Mouse (Mus musculus): Measurements from ENCODE around the gene Zfp280d. TPM values are rescaled to one million over a fixed set of nuclear protein-coding genes. Genes with fewer than 3 reads are reported as not detected.

The Zfp280d gene
- polyA plus RNA-seq, 1 experiment = 4.7 TPM

DNA sequence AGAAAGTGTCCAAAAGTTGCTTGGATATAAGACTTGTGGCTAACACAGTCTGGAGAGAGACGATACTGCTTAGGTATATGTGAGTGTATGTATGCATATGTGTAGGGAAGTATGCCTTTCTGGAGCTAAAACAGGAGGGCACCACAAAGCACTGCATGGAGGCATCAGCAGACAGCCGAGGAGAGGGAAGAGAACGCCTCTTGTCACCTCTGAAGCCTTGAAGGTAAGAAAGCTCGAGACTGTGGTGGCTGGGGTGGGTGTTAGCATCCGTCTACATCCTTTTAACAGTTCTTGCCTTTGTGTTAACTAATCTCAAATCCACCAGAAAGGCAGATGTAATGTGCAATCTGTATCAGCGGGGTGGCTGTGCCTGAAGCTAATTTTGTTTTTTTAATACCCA lies 128.8 kb downstream of the Zfp280d start:
- Histone ChIP-seq H3K79me3 (ENCODE audit: low read depth) (no peaks in the 10 kb centered on the region), H3K79me2 (ENCODE audit: control insufficient read depth, insufficient read depth) (no peaks in the 10 kb centered on the region), H3K36me3 (ENCODE audit: control insufficient read depth, insufficient read depth) (no peaks in the 10 kb centered on the region), H3K4me3 (ENCODE audit: insufficient read depth, poor library complexity, severe bottlenecking) (no peak overlapping the region), H3ac (ENCODE audit: control insufficient read depth, insufficient read length, low read depth) (no peak overlapping the region), H3K27me3 (ENCODE audit: control insufficient read depth, insufficient read depth, insufficient read length) (no peaks in the 10 kb centered on the region)
- TF ChIP-seq FOSL1 (IDR thresholded peaks at IDR 0.05; ENCODE audit: insufficient read depth, low read length, poor library complexity, severe bottlenecking) (no peak), CTCF (IDR thresholded peaks at IDR 0.05; ENCODE audit: control insufficient read depth, insufficient read depth, insufficient read length) (no peak), MAX (IDR thresholded peaks at IDR 0.05) (no peak), MYOD1 (IDR thresholded peaks at IDR 0.05; ENCODE audit: control insufficient read depth, insufficient read length, low read depth) (no peak)

DNA sequence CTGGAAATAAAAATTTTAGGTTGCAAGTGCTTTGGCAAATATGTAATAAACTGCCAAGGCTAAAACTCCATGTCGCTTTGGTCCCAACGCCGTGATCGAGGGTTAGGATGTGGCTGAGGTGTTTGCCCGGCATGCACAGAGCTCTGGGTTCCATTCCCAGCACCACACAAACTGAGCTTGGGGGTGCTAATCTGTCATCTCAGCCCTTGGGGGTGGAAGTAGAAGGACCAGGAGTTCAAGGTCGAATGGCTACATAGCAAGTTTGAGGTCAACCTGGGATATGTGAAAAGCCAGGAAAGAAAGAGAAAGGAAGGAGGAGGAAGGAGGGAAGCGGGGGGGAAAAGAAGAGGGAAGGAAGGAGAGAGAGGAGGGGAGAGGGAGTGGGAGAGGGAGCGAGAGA lies 129.8 kb downstream of the Zfp280d start:
- Histone ChIP-seq H3ac (ENCODE audit: control insufficient read depth, insufficient read length, low read depth) (no peak overlapping the region), H3K79me3 (ENCODE audit: low read depth) (no peaks in the 10 kb centered on the region), H3K36me3 (ENCODE audit: control insufficient read depth, insufficient read depth) (no peaks in the 10 kb centered on the region), H3K4me3 (ENCODE audit: insufficient read depth, poor library complexity, severe bottlenecking) (no peak overlapping the region), H3K27me3 (ENCODE audit: control insufficient read depth, insufficient read depth, insufficient read length) (no peaks in the 10 kb centered on the region), H3K79me2 (ENCODE audit: control insufficient read depth, insufficient read depth) (no peaks in the 10 kb centered on the region)
- no peak for TF ChIP-seq USF1 (IDR thresholded peaks at IDR 0.05; ENCODE audit: low read depth)
- TF ChIP-seq MYOD1 (IDR thresholded peaks at IDR 0.05; ENCODE audit: control insufficient read depth, insufficient read length, low read depth) = no peak
- TF ChIP-seq CTCF (IDR thresholded peaks at IDR 0.05; ENCODE audit: control insufficient read depth, insufficient read depth, insufficient read length) = no peak
- TF ChIP-seq MYOG (IDR thresholded peaks at IDR 0.05; ENCODE audit: control insufficient read depth, extremely low read depth, insufficient read length) = no peak
- TF ChIP-seq MAX (IDR thresholded peaks at IDR 0.05) = no peak
- no peak for TF ChIP-seq CEBPB (IDR thresholded peaks at IDR 0.05; ENCODE audit: low read depth)
- TF ChIP-seq FOSL1 (IDR thresholded peaks at IDR 0.05; ENCODE audit: insufficient read depth, low read length, poor library complexity, severe bottlenecking) = no peak

DNA sequence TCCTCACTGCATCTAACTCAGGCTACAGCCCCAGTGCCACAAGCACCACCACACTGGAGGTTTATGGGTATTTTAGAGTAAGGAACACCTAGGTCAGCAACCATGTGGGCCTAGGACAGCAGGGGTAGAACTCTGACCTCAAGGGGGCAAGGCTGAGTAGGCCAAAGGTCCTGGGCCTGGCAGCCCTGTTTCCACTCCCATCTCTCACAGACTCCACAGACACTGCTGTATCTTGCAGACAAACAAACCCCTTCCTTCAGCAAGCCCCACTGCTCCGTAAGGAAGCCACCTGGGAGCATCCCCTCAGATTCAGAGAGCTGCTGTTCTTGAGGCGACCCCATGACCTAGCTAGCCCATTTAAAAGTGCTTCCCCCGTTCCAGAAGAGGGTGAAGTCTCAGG lies 130.3 kb downstream of the Zfp280d start:
- no peaks in the 10 kb centered on the region for H3K79me3 ChIP-seq (ENCODE audit: low read depth)
- H3K36me3 ChIP-seq (ENCODE audit: control insufficient read depth, insufficient read depth) = no peaks in the 10 kb centered on the region
- TF ChIP-seq MYOG (IDR thresholded peaks at IDR 0.05; ENCODE audit: control insufficient read depth, extremely low read depth, insufficient read length) (no peak), USF1 (IDR thresholded peaks at IDR 0.05; ENCODE audit: low read depth) (no peak), MYOD1 (IDR thresholded peaks at IDR 0.05; ENCODE audit: control insufficient read depth, insufficient read length, low read depth) (no peak), MAX (IDR thresholded peaks at IDR 0.05) (no peak), CEBPB (IDR thresholded peaks at IDR 0.05; ENCODE audit: low read depth) (no peak), FOSL1 (IDR thresholded peaks at IDR 0.05; ENCODE audit: insufficient read depth, low read length, poor library complexity, severe bottlenecking) (no peak), CTCF (IDR thresholded peaks at IDR 0.05; ENCODE audit: control insufficient read depth, insufficient read depth, insufficient read length) (no peak)
- no peaks in the 10 kb centered on the region for H3K79me2 ChIP-seq (ENCODE audit: control insufficient read depth, insufficient read depth)
- H3K27me3 ChIP-seq (ENCODE audit: control insufficient read depth, insufficient read depth, insufficient read length) = no peaks in the 10 kb centered on the region
- H3ac ChIP-seq (ENCODE audit: control insufficient read depth, insufficient read length, low read depth) = no peak overlapping the region
- H3K4me3 ChIP-seq (ENCODE audit: insufficient read depth, poor library complexity, severe bottlenecking) = no peak overlapping the region

DNA sequence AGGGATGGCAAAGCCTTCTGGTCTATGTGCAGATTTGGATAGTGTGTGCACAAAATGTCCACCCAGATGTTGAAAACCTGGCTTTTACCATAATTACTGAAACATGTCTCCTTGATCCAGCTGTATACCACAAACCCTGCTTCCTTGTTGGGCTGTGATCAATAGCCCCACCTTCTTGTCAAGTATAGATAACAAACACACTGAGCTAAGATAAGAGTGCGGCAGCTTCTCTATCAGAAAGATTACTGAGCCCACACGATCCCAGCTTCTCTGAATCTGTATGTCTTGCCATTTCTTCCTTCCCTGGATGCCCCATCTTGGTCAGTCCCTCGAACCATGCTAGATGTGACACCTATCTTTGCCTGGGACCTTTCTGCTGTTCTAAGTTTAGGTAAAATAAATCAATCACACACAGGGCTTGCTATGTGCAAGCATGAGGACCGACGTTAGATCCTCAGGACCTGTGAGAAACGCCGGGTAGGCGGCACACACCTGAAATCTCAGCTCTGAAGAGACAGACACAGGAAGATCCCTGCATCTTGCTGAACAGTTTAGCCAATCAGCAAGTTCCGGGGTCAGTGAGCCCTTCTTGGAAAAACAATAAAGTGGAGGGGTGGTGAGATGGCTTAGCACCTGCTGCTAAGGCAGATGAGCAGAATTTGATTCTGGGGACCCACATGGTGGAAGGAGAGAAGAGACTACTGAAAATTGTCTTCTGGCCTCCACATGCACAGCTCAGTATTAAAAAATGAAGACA lies 131.4 kb downstream of the Zfp280d start:
- Histone ChIP-seq H3K27me3 (ENCODE audit: control insufficient read depth, insufficient read depth, insufficient read length) (no peaks in the 10 kb centered on the region), H3K36me3 (ENCODE audit: control insufficient read depth, insufficient read depth) (no peaks in the 10 kb centered on the region), H3K79me2 (ENCODE audit: control insufficient read depth, insufficient read depth) (no peaks in the 10 kb centered on the region), H3ac (ENCODE audit: control insufficient read depth, insufficient read length, low read depth) (no peak overlapping the region), H3K79me3 (ENCODE audit: low read depth) (no peaks in the 10 kb centered on the region), H3K4me3 (ENCODE audit: insufficient read depth, poor library complexity, severe bottlenecking) (no peak overlapping the region)
- TF ChIP-seq CEBPB (IDR thresholded peaks at IDR 0.05; ENCODE audit: low read depth) (no peak), FOSL1 (IDR thresholded peaks at IDR 0.05; ENCODE audit: insufficient read depth, low read length, poor library complexity, severe bottlenecking) (no peak), USF1 (IDR thresholded peaks at IDR 0.05; ENCODE audit: low read depth) (no peak), CTCF (IDR thresholded peaks at IDR 0.05; ENCODE audit: control insufficient read depth, insufficient read depth, insufficient read length) (no peak), MYOD1 (IDR thresholded peaks at IDR 0.05; ENCODE audit: control insufficient read depth, insufficient read length, low read depth) (no peak), MAX (IDR thresholded peaks at IDR 0.05) (no peak), MYOG (IDR thresholded peaks at IDR 0.05; ENCODE audit: control insufficient read depth, extremely low read depth, insufficient read length) (no peak)

DNA sequence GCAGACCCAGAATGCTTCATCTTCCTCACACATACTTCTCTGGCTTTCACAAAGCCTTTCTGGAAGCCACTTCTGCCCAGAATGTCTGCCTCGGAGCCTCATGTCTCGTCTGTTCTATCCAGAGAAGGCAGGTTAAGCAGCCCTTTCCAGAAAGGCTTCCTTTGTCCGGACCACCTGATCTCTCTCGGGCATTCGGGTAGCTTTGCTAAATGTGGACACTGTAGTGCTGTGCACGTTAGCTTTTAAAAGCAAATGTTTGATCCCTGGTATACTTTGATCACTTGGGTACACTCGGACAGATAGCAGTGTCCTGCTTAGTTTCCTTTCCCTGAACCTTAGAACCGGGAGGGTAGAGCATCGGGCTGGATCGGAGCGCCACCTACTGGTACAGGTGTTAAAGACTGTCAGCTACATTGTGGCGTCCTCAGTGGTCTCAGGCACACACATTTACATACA lies 133.5 kb downstream of the Zfp280d start:
- TF ChIP-seq CTCF (IDR thresholded peaks at IDR 0.05; ENCODE audit: control insufficient read depth, insufficient read depth, insufficient read length) = peak; percentile 74
- TF ChIP-seq FOSL1 (IDR thresholded peaks at IDR 0.05; ENCODE audit: insufficient read depth, low read length, poor library complexity, severe bottlenecking) = no peak
- H3ac ChIP-seq (ENCODE audit: control insufficient read depth, insufficient read length, low read depth) = peak overlapping the region; percentile 46
- H3K79me2 ChIP-seq (ENCODE audit: control insufficient read depth, insufficient read depth) = no peaks in the 10 kb centered on the region
- no peaks in the 10 kb centered on the region for H3K79me3 ChIP-seq (ENCODE audit: low read depth)
- H3K27me3 ChIP-seq (ENCODE audit: control insufficient read depth, insufficient read depth, insufficient read length) = no peaks in the 10 kb centered on the region
- no peaks in the 10 kb centered on the region for H3K36me3 ChIP-seq (ENCODE audit: control insufficient read depth, insufficient read depth)
- no peak overlapping the region for H3K4me3 ChIP-seq (ENCODE audit: insufficient read depth, poor library complexity, severe bottlenecking)
